Comparison of ENCODE assay signal across 8 mouse cellular contexts in genomic region chr19:46962841-46963240, GRCm38 (mm10). TPM values are rescaled to one million over a fixed set of nuclear protein-coding genes. Genes with fewer than 3 reads are reported as not detected.
A peak's percentile ranks its signal among the peaks of the same experiment; 100 is the strongest.
DNase-seq lines count a peak whose midpoint lies in the region; ATAC-seq and TF ChIP-seq lines count a peak whose summit lies in the region.

No protein-coding gene starts in this region.

- H3K4me1 ChIP-seq in CH12.LX (ENCODE audit: control insufficient read depth in 1 of 2, insufficient read depth in 2 of 2): peaks cover 3 to 34% of the 10 kb centered on the region in 2 experiments; a peak in 3 of 4 replicates
- peaks cover 14% of the 10 kb centered on the region for H3K4me1 ChIP-seq in forebrain, postnatal 0 days (ENCODE audit: insufficient read depth)
- H3K4me1 ChIP-seq in liver, embryonic 13.5 days (replicated peaks): peaks cover 55% of the 10 kb centered on the region

- peak; percentile 10 for DNase-seq in embryo, embryonic 11 days
- DNase-seq in embryo, embryonic 10.5 days (ENCODE audit: low spot score): no peak
- DNase-seq in CH12.LX (ENCODE audit: extremely low read depth): no peak
- DNase-seq in forebrain, postnatal 0 days: no peak
- DNase-seq in liver, embryonic 13.5 days: no peak
- DNase-seq in right cerebral cortex, postnatal 14 days: no peak
- DNase-seq in spleen, postnatal 10 days (ENCODE audit: low spot score in 2 of 2): no peak
- DNase-seq in urinary bladder, adult 18-20 months (ENCODE audit: low spot score in 2 of 2): no peak

- no peak overlapping the region for H3K27ac ChIP-seq in CH12.LX (ENCODE audit: insufficient read depth, low read depth)
- no peak overlapping the region for H3K27ac ChIP-seq in forebrain, postnatal 0 days (ENCODE audit: low read depth, low read length)
- 0 out of 2 replicates have a peak overlapping the region, but pooled peaks have one; percentile 3 for H3K27ac ChIP-seq in liver, embryonic 13.5 days

- WGBS in forebrain, postnatal 0 days: 29% methylated on average over 7 of the region's 7 CpGs
- WGBS in liver, embryonic 13.5 days (ENCODE audit: insufficient replicate concordance): 28% methylated on average over 7 of the region's 7 CpGs

- peaks cover 23% of the 10 kb centered on the region for H3K79me2 ChIP-seq in CH12.LX (replicated peaks; ENCODE audit: control insufficient read depth, extremely low read depth, insufficient read depth, poor library complexity, severe bottlenecking)

- no peak for TF ChIP-seq EP300 in CH12.LX (IDR thresholded peaks at IDR 0.05; ENCODE audit: low read length)

- TF ChIP-seq RAD21 in CH12.LX (IDR thresholded peaks at IDR 0.05; ENCODE audit: low read depth, low read length): no peak

- H3K9me3 ChIP-seq in CH12.LX (replicated peaks; ENCODE audit: low read length): peaks cover 3% of the 10 kb centered on the region
- H3K9me3 ChIP-seq in forebrain, postnatal 0 days (ENCODE audit: low read length): no peaks in the 10 kb centered on the region
- H3K9me3 ChIP-seq in liver, embryonic 13.5 days (replicated peaks): no peaks in the 10 kb centered on the region

- no peak for ATAC-seq in forebrain, postnatal 0 days
- ATAC-seq in liver, embryonic 13.5 days (ENCODE audit: low read depth): no peak

- in situ Hi-C loops in CH12.LX (cut with MboI; ENCODE audit: low pct_ligation_motif_present, low pct_unique_long_range_greater_than_20kb, low sequenced_read_pairs): no loop called here

- no peaks in the 10 kb centered on the region for H3K27me3 ChIP-seq in CH12.LX (replicated peaks)
- no peaks in the 10 kb centered on the region for H3K27me3 ChIP-seq in forebrain, postnatal 0 days (ENCODE audit: insufficient read depth, low read length)
- no peaks in the 10 kb centered on the region for H3K27me3 ChIP-seq in liver, embryonic 13.5 days

- peak overlapping the region; percentile 83 for H3K4me2 ChIP-seq in CH12.LX (ENCODE audit: insufficient read depth, low read depth, poor library complexity, severe bottlenecking)
- peak overlapping the region; percentile 70; the same call in 1 of the 2 replicates for H3K4me2 ChIP-seq in forebrain, postnatal 0 days (ENCODE audit: low read depth)
- H3K4me2 ChIP-seq in liver, embryonic 13.5 days: peak overlapping the region; percentile 86

- no peak for TF ChIP-seq CTCF in CH12.LX (conservative IDR thresholded peaks at IDR 0.05 in 1 of 2, IDR thresholded peaks at IDR 0.05 in 1 of 2; ENCODE audit: low read depth in 2 of 2, low read length in 2 of 2)
- no peak for TF ChIP-seq CTCF in forebrain, postnatal 0 days (IDR thresholded peaks at IDR 0.05; ENCODE audit: low read depth)

- H3K4me3 ChIP-seq in CH12.LX (replicated peaks in 1 of 3; ENCODE audit: low read depth in 2 of 3, low read length in 2 of 3, poor library complexity in 1 of 3): peak overlapping the region; percentile 67 to 77 (median 71)
- H3K4me3 ChIP-seq in forebrain, postnatal 0 days (ENCODE audit: low read depth, low read length): peak overlapping the region; percentile 85; the same call in 1 of the 2 replicates
- H3K4me3 ChIP-seq in liver, embryonic 13.5 days (replicated peaks): peak overlapping the region; percentile 93

- dilution Hi-C loops in CH12.LX (cut with MboI; ENCODE audit: extremely low pct_ligation_motif_present, extremely low pct_unique_long_range_greater_than_20kb, low sequenced_read_pairs): no loop called here

- peak overlapping the region; percentile 97; the same call in 1 of the 2 replicates for H3K9ac ChIP-seq in CH12.LX (ENCODE audit: insufficient read depth, low read depth)
- no peak overlapping the region for H3K9ac ChIP-seq in forebrain, postnatal 0 days
- peak overlapping the region; percentile 96 for H3K9ac ChIP-seq in liver, embryonic 13.5 days

- TF ChIP-seq POLR2A in CH12.LX (IDR thresholded peaks at IDR 0.05; ENCODE audit: low read depth, low read length): no peak

- peaks cover 0 to 8% of the 10 kb centered on the region in 2 experiments for H3K36me3 ChIP-seq in CH12.LX (replicated peaks in 1 of 2; ENCODE audit: control insufficient read depth in 1 of 2, insufficient read depth in 1 of 2, low read length in 1 of 2)
- H3K36me3 ChIP-seq in forebrain, postnatal 0 days (ENCODE audit: insufficient read depth): no peaks in the 10 kb centered on the region
- H3K36me3 ChIP-seq in liver, embryonic 13.5 days: 0 out of 2 replicates have a peak, but pooled peaks cover 3% of the 10 kb centered on the region

TF ChIP-seq in CH12.LX, 34 proteins besides CTCF, POLR2A, EP300 and RAD21:
- no peak for TF ChIP-seq USF1 (IDR thresholded peaks at IDR 0.05; ENCODE audit: low read depth, low read length)
- no peak for TF ChIP-seq NRF1 (IDR thresholded peaks at IDR 0.05; ENCODE audit: low read depth, low read length)
- TF ChIP-seq SIN3A (IDR thresholded peaks at IDR 0.05; ENCODE audit: low read length): no peak
- no peak for TF ChIP-seq ZC3H11A (IDR thresholded peaks at IDR 0.05; ENCODE audit: low read depth, low read length)
- TF ChIP-seq TCF12 (IDR thresholded peaks at IDR 0.05; ENCODE audit: low read depth, low read length): no peak
- TF ChIP-seq ZKSCAN1 (IDR thresholded peaks at IDR 0.05; ENCODE audit: borderline replicate concordance, low read depth, low read length): no peak
- TF ChIP-seq MAFK (IDR thresholded peaks at IDR 0.05; ENCODE audit: insufficient replicate concordance, low read length): no peak
- no peak for TF ChIP-seq PAX5 (IDR thresholded peaks at IDR 0.05; ENCODE audit: low read length)
- TF ChIP-seq ELF1 (IDR thresholded peaks at IDR 0.05; ENCODE audit: low read depth, low read length): no peak
- TF ChIP-seq KAT2A (IDR thresholded peaks at IDR 0.05; ENCODE audit: insufficient replicate concordance, low read length): no peak
- TF ChIP-seq ETS1 (conservative IDR thresholded peaks at IDR 0.05; ENCODE audit: low read depth, low read length): no peak
- no peak for TF ChIP-seq MXI1 (IDR thresholded peaks at IDR 0.05; ENCODE audit: low read depth, low read length)
- TF ChIP-seq MAX (IDR thresholded peaks at IDR 0.05; ENCODE audit: low read length): no peak
- no peak for TF ChIP-seq TBP (conservative IDR thresholded peaks at IDR 0.05; ENCODE audit: low read depth, low read length)
- TF ChIP-seq MEF2A (IDR thresholded peaks at IDR 0.05; ENCODE audit: borderline replicate concordance, low read depth, low read length): no peak

RNA-seq across cellular contexts. Expression of gene Ina, which starts 51.7 kb away (rescaled TPM):
- total RNA-seq in CH12.LX (2012; rRNA removed) (not detected in 2 replicates), CH12.LX (2014; rRNA removed) (not detected in 2 replicates)
- polyA plus RNA-seq in CH12.LX (2012; ENCODE audit: insufficient read length, low read depth): not detected in 2 replicates
- total RNA-seq in forebrain, postnatal 0 days (2014; rRNA removed): 115 and 156 TPM in 2 replicates
- 189 and 260 TPM in 2 replicates for polyA plus RNA-seq in forebrain, postnatal 0 days (2015; fragmentation: Nextera tagmentation; extraction: Ambion mirVana)
- polyA plus RNA-seq in liver, embryonic 13.5 days (2015; fragmentation: Nextera tagmentation; extraction: Ambion mirVana): 0.58 and 0.71 TPM in 2 replicates

RNA-seq across cellular contexts. Expression of gene Nt5c2, which starts 52.1 kb away (rescaled TPM):
- total RNA-seq in CH12.LX (2012; rRNA removed) (15.1 and 22.5 TPM in 2 replicates), CH12.LX (2014; rRNA removed) (21.1 and 26.0 TPM in 2 replicates)
- polyA plus RNA-seq in CH12.LX (2012; ENCODE audit: insufficient read length, low read depth): 58.8 and 62.9 TPM in 2 replicates
- total RNA-seq in forebrain, postnatal 0 days (2014; rRNA removed): 51.8 and 69.5 TPM in 2 replicates
- 74.1 and 80.4 TPM in 2 replicates for polyA plus RNA-seq in forebrain, postnatal 0 days (2015; fragmentation: Nextera tagmentation; extraction: Ambion mirVana)
- polyA plus RNA-seq in liver, embryonic 13.5 days (2015; fragmentation: Nextera tagmentation; extraction: Ambion mirVana): 61.0 and 69.1 TPM in 2 replicates

Comparison
In these comparisons a context has a peak if more than half of its experiments do, and no peak if none do; other contexts are left out.
1. RNA of gene Ina, which starts 51.7 kb away (polyA plus RNA-seq): 189 to 260 TPM in forebrain, postnatal 0 days; 0.58 to 0.71 TPM in liver, embryonic 13.5 days and not detected in CH12.LX; every median in the first group is over 100 times any median in the second.
2. Peak in every context shown above with its lines, with median percentiles within 50 percentile points of each other: H3K4me2 ChIP-seq and H3K4me3 ChIP-seq.